Mouse (Mus musculus) ES-Bruce4 (cell line): ENCODE results near the gene Ccdc82.

Source experiments
- CTCF ChIP-seq: IDR thresholded peaks from one replicate; pipeline ENCODE4 v1.8.1; 2011; ENCODE audit warnings: low read depth, low read length
- POLR2A ChIP-seq: IDR thresholded peaks from one replicate; pipeline ENCODE4 v1.8.1; 2011; ENCODE audit warnings: low read length; ENCODE audit not compliant: insufficient read depth

DNA sequence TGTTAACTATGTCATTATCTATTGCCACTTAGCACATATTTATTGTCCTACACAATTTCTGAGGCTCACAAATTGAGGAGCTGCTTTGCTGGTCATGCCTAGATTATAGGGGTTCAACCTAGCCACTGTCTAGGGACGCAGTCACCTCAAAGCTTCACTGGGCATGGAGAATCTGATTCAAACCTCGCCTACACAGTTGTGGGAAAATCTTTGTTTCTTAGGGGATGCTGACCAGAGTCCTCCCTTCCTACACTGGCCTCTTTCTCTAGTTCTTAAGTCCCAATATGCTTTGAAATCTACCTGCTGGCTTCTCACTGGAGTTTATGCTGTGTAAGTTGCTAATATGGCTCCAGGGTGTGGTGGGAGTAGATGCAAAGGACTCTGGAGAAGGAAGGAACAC lies 72.8 kb downstream of the Ccdc82 start:
- TF ChIP-seq CTCF (no peak), POLR2A (no peak)
